Mouse (Mus musculus) 416B (cell line): ENCODE results near the gene Hoxa5.

Experiments used
- DNase-seq: peaks from one replicate; pipeline ENCODE4 v3.0.0; 2011; ENCODE audit warnings: low read depth

Gene Hoxa5

GRCm38 (mm10) chr6:52204050-52204752, at the start of gene Hoxa5:
TSS of gene Hoxa5 (minus strand) at chr6:52204587.
- no peak for DNase-seq

- no peak for DNase-seq
These were observed 49.4 kb upstream of the Hoxa5 start for GRCm38 (mm10) chr6:52253511-52254500.

GRCm38 (mm10) chr6:52252775-52253376, 48.5 kb upstream of the Hoxa5 start:
- DNase-seq: no peak

GRCm38 (mm10) chr6:52252016-52252774, 47.8 kb upstream of the Hoxa5 start:
- no peak for DNase-seq

- DNase-seq: no peak
These were observed 46.9 kb upstream of the Hoxa5 start for GRCm38 (mm10) chr6:52251177-52251879.

DNA sequence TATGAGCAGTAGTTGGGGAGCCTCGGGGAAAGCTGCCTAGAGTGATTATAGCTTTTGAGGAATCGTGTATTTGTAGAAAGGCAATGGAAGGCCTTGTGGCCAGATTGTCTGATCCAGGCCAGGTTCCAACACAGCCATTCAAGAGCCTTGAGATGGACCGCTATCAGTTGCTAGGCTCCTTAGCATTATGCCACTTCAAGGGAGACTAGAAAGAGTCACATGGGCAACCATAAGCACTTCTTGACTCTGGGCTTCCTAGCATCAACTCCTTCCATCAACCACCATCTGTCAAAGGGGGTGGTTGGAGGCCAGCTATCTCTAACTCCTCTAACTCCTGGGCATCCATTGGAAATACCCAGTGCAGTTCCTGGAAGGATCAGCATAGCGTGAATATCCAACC, 45.4 kb upstream of the Hoxa5 start:
- no peak for DNase-seq

- no peak for DNase-seq
These were observed 45.0 kb upstream of the Hoxa5 start for GRCm38 (mm10) chr6:52249415-52249738.

DNA sequence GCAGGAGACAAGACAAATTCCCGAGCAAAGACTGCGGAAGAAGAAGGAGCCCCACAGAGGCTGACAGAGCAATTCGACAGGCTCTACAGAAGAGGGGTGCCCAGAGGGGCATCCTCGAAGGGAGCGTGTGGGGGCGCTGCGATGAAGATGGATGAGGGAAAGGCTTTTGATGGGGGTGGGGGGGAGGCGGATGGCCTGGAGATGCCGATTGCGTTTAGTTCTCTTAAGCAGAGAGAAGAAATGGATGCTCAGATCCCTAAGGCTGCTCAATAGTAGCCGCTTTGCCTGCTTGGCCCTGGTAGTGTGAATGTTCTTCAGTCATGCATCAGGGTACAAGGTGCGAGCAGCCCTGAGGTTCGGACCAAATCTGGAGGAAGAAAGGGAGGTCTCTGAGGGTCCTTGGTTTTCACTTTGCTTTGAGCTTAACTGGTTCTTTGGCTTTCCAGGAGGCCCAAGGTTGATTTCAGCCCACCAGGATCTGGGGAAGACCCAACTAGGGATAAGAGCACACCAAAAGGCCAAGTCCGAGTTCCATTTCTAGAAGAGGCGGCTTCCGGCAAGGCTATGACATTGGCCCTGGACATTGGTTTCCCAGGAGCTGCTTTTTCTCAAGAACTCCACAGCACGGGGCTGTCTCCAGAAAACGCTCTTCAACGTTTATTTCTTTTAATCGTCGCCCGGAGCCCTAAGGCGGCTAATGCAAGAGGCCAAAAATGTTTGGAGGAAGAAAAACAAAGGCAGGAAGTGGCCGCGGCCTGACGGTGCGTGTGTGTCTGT, 44.4 kb upstream of the Hoxa5 start:
- no peak for DNase-seq

- no peak for DNase-seq
These were observed 43.6 kb upstream of the Hoxa5 start for GRCm38 (mm10) chr6:52247766-52248637.

GRCm38 (mm10) chr6:52246916-52247315, 42.5 kb upstream of the Hoxa5 start:
- DNase-seq: no peak

- DNase-seq: no peak
These were observed 42.0 kb upstream of the Hoxa5 start for GRCm38 (mm10) chr6:52246403-52246803.

- DNase-seq: no peak
These were observed 41.4 kb upstream of the Hoxa5 start, which contains the start of gene Hoxa11 for GRCm38 (mm10) chr6:52245757-52246142. TSS of gene Hoxa11 (minus strand) at chr6:52245810.

GRCm38 (mm10) chr6:52245040-52245756, 40.8 kb upstream of the Hoxa5 start:
- DNase-seq: no peak

- no peak for DNase-seq
These were observed 40.2 kb upstream of the Hoxa5 start for GRCm38 (mm10) chr6:52244471-52245039.

DNA sequence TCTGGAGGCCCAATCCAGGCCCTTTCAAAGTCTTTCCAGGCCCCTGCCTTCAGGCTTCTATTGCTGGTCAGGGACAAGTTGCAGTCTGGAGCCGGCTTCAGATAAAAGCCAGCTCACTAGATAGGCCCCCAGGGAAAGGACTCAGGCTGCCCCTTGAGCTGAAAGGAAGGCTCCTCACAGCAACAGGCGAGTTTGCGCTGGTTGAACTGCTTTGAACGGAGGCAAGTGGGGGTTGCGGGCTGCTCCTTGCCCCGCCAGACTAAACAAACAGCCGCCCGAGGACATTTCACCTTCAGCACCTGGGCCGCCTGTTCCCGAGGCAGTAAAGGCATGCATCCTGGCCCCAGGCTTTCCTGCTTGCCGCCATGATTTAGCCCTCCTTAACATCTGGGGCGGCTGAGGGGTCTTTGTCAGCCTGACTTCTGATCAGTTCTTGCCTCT, 39.3 kb upstream of the Hoxa5 start:
- no peak for DNase-seq

DNA sequence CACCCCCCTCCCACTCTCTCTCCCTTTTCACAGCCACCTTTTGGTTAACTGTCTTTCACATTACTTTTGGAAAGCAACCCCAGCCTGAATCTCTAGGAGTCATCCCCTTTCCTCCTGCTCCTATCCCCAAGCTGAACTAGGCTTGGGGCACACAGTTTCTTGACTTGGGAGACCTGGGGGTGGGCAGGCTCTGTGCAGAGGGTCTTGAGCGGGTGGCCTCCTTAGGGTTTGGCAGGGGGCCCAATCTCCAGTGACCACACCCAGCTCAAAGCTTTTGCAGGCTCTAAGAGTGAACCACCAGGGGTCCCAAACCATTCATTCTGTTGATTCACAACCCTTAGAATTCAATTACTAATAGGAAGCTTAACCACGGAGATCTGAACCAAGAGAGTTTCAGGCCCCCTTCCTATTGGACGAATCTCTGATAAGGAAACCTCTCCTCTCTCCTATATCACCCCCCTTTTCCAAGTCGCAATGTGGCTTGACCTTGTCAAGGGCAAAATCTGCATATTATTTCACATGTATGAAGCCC, 38.5 kb upstream of the Hoxa5 start:
- no peak for DNase-seq

DNA sequence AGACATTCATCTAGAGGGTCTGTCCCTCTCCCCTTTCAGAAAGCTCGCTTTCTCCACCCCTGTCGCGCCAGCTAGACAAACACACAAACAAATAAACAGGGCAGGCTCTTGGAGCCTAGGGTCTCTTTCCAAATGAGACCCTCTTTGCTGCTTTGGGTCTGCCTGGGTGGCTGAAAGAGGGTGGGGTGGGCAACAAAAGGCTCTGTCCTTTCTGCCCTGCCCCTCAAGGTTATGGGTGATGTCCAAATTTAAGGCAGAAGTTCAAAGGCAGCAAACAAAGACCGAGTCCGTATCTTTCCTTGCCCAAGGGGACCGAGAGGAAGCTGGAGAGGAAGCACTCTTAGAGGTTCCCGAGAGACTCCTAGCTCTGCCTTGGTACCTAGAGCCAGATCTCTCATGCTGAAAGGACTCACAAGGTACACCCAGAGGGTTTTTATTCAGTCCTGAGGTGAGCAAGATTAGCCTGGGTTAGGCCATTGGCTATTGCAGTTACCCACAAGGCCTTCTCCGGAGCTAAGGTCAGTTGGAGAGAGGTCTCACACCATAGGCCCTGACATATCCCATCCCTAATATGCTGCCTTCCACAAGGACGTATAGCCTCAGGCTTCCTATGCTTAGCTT, 36.7 kb upstream of the Hoxa5 start:
- DNase-seq: no peak
